Mouse (Mus musculus) liver, adult 2 months (tissue): Measurements from ENCODE around the gene Carnmt1.

ENCODE experiments used
- CTCF ChIP-seq: fragments of 200-500 bp; IDR thresholded peaks from 2 replicates; pipeline ENCODE4 v1.5.1; 2011; ENCODE audit warnings: low read depth, low read length, control low read depth
- POLR2A ChIP-seq: fragments of 200-500 bp; IDR thresholded peaks from 2 replicates; pipeline ENCODE4 v1.6.1; 2011; ENCODE audit warnings: low read length, control low read depth; ENCODE audit not compliant: insufficient read depth; ENCODE audit errors: extremely low read depth

DNA sequence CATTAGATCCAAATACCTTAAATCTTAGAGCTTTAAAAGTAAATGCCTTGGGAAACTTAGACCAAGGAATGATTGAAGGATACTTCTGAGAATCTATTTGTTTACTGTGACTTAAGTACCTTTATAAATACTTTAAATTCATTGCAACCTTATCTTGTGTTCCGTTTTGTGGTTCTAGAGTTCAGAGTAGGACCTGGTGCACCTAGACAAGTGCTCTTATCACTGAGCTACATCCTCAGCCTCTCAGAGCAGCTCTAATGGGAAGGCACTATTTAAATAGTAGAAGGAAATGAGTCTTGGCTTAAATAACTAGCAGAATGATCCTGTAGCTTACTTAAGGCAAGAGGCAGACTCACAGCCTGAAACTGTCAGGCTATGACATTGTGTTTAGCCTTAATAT, 25.0 kb downstream of the Carnmt1 start:
- TF ChIP-seq CTCF (no peak), POLR2A (no peak)
